Mouse (Mus musculus): ENCODE measurements around the gene Mrpl52.

Mrpl52 gene

GRCm38 (mm10) chr14:54426689-54427398, at the start of gene Mrpl52:
Gene Mrpl52 (plus strand): TSS chr14:54426909.
- DNase-seq (ENCODE audit: low spot score) = peak; percentile 95

DNA sequence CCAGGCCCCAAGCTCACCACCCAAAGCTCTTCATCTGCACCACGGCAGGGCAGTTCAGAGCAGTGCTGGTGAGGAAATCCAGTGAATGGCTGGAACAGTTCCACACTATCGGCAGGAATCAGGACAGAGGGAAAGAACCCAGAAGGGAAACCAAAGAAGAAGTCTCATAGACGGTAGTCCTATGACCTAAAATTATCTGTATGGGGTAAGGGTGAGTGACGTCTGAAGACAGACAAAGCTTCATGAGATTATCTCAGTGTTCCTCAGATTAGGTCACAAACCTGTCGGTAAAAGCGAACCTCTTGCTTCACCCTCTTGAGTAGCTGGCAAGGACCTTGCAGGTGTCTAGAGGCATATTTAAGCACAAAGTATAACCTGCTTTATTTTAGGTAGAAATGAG, 49.5 kb upstream of the Mrpl52 start:
- DNase-seq (ENCODE audit: low spot score) = no peak

GRCm38 (mm10) chr14:54379571-54379970, 47.1 kb upstream of the Mrpl52 start:
- no peak for DNase-seq (ENCODE audit: low spot score)

DNA sequence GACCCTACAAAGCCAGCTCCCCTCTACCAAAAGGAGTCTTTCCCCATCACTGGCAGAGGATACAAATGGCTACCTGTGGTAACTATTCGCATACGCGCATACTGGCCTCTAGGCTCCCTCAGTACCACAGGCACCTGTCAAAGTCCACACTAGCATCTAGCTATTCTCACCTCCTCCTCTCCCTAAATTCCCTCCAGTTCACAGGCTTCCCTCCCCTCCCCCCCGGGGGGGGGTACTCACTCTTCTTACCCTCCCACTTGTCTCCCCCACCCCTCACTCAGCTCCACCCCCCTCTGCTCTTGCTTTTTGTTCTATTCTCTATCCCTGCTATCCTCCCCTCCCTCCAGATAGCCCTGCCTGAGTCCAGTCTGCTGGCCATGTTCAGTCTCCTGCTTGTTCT, 46.1 kb upstream of the Mrpl52 start:
- DNase-seq (ENCODE audit: low spot score) = no peak

GRCm38 (mm10) chr14:54381816-54382215, 44.9 kb upstream of the Mrpl52 start:
- DNase-seq (ENCODE audit: low spot score) = no peak

GRCm38 (mm10) chr14:54382641-54383040, 44.1 kb upstream of the Mrpl52 start:
- no peak for DNase-seq (ENCODE audit: low spot score)

GRCm38 (mm10) chr14:54383355-54383771, 43.3 kb upstream of the Mrpl52 start:
- DNase-seq (ENCODE audit: low spot score) = no peak

DNA sequence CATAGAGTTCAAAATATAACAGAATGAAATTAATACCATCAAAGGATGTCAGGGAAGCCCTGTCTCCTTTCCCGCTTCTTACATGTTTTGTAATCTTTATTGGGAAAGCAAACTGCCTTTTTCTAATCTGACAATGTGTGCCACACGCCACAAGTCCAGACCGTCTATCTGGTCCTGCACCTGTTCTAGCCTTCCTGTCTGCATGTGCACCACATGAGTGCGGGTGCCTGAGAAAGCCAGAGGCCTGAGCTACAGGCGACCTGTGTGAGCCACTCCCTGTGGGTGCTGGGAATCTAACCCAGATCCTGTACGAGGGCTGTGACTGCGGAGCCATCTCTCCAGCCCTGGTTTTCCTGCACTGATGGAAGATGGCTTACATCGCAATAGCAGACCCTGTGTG, 42.3 kb upstream of the Mrpl52 start:
- DNase-seq (ENCODE audit: low spot score) = no peak

GRCm38 (mm10) chr14:54385968-54386618, 40.6 kb upstream of the Mrpl52 start:
- no peak for DNase-seq (ENCODE audit: low spot score)

DNA sequence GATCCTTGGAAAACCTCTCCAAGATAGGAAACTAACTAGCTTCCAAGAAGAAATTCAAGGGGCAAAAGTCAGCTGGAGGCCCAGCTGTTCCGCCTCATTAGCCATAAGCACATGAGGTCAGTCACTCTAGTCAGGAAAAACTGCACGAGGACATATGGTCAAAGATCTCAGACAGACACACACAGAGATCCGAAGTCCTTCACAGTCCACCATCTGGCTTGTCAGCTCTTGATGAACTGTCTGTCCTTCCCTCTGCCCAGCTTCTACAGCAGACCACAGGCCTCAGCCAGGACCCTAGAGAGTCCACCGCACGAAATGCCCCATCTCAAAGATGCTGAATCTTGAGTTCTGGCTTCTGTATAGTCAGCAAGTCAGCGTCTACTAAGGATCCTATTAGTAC, 39.2 kb upstream of the Mrpl52 start:
- DNase-seq (ENCODE audit: low spot score) = peak; percentile 51

DNA sequence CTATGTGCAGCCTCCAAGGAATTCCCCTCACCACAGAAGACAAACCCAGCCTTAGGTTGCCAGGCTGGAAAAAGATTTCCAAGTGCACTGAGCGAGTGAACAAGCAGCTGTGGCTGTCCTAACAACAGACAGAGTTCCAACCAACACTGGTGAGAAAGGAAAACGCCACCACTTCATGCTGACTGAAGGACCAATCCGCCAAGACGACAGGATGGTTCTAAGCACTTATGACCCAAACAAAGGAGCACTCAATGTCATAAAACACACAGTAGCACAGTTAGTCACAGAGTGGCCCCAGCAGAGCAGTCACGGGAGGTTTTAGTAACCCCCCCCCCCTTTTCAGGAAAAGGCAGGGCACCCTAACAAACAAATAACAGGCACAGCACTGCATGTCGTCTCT, 35.9 kb upstream of the Mrpl52 start:
- DNase-seq (ENCODE audit: low spot score) = no peak

- DNase-seq (ENCODE audit: low spot score) = no peak
These were observed 32.9 kb upstream of the Mrpl52 start for GRCm38 (mm10) chr14:54393794-54394193.

DNA sequence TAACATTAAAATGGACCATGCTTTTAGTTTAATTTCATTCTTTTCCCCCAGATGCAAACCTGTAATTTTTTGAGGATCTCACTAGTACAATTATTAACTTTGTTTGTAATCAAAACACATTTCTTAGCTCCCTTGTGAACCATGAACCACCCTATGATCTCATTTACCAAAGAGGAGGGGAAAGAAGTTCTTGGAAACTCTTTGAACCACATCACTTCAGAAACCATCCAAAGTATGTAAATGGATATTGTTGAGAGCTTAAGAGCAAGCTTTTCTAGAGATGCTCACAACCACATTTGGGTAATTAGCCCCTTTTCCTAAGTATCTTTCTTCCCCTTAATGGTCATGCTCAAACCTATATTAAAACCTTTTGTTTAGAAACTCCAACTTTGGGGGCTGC, 32.4 kb upstream of the Mrpl52 start:
- DNase-seq (ENCODE audit: low spot score) = no peak

GRCm38 (mm10) chr14:54396685-54397084, 30.0 kb upstream of the Mrpl52 start:
- DNase-seq (ENCODE audit: low spot score) = no peak

GRCm38 (mm10) chr14:54397872-54398527, 28.7 kb upstream of the Mrpl52 start:
- DNase-seq (ENCODE audit: low spot score) = no peak

DNA sequence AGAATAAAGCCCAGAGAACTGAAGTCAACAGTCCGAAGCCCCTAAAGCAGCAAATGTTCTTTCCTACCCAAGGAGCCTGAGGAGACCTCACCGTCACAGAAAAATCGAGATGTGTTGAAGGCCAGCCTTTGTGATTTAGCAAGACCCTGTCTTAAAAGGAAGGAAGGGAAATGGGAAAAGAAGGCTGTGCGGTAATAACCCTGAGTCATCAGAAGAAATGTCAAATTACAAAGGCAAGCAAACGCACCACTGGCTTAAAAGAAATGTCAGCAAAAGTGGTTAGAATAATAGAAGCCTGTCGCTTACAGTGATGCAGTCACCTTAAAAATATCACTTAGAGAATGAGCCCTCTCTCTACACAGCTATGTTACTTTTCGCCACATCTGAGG, 28.2 kb upstream of the Mrpl52 start:
- no peak for DNase-seq (ENCODE audit: low spot score)

DNA sequence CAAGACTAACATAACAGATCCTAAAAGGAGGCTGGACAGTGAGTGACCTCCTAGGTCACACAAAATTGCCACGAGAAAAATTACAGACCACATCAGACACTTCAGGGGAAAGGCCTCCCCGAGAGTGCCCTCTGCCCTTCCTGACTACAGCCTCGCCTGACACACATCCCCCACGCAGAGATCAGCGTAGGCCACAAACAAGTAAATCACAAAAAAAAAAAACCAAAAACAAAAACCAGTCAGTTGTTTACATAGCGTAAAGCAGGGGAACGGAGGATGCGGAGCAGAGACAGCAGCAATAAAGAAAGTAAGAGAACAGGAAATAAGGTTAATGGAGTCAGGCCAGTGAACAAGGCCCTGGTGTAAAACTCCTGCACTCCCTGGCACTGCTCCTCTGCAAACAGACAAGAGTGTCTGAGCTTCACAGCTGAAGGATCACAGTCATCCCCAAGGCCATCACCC, 27.8 kb upstream of the Mrpl52 start:
- no peak for DNase-seq (ENCODE audit: low spot score)

GRCm38 (mm10) chr14:54401723-54402122, 25.0 kb upstream of the Mrpl52 start:
- DNase-seq (ENCODE audit: low spot score) = no peak

DNA sequence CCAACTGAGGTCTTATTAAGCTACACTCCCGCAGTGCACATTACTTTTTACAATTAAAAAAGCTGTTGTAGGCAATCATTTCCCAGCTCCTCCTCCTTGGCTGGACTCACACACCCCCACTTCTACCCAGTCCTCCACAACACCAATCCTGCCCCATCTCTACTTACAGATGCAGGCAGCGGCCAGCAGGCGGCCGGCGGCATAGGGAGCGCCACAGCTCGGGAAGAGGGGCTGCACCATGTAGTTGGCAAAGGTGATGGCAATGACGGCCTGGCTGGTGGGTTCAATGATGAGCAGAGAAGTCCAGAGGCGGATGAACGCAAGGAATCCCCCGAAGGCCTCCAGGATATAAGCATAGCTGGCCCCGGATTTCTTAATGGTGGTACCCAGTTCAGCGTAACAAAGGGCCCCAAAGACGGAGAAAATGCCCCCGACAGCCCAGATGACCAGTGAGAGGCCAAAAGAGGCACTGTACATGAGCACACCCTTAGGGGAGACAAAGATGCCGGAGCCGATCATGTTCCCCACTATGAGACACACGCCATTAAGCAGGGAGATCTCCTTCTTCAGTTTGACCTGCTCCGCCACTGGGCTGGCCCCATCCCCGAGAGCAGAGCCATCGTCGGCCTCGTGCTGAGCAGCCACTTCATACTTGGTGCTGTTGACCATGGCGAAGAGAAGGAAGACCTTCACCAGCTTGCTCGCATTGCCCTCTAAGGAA, 18.2 kb upstream of the Mrpl52 start:
- no peak for DNase-seq (ENCODE audit: low spot score)

DNA sequence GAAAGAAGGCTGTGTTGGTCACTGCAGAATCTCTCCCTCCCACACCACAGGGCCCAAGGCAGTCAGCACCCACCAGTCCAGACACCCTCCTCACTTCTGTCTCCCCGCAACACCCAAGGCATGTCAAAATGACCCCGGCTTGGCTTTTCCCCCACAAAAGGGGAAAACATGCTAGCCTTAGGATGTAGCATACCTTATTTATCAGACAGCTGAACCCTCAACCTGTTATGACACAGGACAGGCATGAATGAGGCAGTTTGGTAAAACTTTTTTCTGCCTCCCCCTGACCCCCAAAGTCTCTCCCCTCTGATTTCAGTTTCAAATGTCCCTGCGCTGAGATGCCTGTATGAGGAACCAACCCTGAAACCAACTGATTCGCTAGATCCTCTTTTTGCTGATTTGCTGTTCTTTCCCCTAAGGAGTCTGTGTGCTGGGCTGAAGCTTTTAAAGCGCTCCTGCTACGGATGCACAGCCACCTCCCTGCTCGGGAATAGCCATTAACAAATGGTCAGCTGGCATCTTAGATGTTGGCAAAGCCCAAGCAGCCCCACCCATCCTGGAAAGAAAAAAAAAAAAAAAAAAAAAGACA, 17.6 kb upstream of the Mrpl52 start:
- no peak for DNase-seq (ENCODE audit: low spot score)

DNA sequence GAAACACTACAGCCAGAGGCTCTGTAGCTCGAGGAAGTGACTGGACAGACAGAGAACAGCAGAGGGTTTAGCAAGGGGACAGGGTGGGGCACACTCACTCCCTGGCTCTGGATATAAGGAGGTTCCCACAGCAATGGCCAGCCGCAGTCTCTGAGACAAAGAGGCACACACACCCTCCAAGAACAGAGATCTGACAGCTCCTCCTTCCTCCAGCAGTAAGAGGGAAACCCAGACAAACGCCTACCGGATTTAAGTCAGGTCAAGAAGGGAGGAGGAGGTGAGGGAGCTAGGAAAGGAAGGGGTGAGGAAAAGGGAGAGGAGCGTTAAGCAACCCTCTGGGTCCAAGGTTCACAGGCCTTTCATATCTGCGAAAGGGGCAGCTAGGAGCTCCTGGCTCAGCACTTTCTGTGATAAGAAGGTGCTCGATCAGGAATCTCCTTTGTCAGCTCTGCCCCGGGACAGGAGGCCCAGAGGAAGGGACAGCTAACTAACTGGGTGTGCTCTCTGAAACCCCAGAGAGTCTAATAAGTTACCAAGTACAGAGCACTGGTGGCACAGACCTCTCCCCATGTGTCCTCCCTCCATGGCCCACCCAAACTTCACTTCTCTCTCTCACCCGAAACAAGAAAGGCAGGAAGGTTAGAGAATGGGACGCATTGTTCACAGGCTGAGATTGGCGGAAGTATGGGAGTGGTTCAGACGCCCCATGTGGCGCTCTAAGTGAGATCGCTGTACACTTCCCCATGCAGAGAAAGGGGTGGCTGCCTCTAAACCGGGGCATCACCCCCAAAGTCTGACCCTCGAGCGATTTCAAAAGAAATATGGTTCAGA, 16.5 kb upstream of the Mrpl52 start:
- DNase-seq (ENCODE audit: low spot score) = no peak

All from embryo, embryonic 10 days (tissue).